Mouse (Mus musculus): ENCODE data around the gene Cyp3a44.
"Not testable (repeated sequence)": the region's sequence is repeated elsewhere in the genome, so short reads cannot be mapped to it uniquely, and the experiment has no call there.

The Cyp3a44 gene

GRCm38 (mm10) chr5:145805796-145806195 is at the start of gene Cyp3a44:
Gene Cyp3a44, minus strand, starts transcription at chr5:145805874.
- DNase-seq: not testable (repeated sequence)

GRCm38 (mm10) chr5:145800229-145800628 is 5.4 kb downstream of the Cyp3a44 start:
- DNase-seq: not testable (repeated sequence)

GRCm38 (mm10) chr5:145793232-145793631 is 12.4 kb downstream of the Cyp3a44 start:
- not testable (repeated sequence) for DNase-seq

- not testable (repeated sequence) for DNase-seq
These were observed 68.2 kb downstream of the Cyp3a44 start for GRCm38 (mm10) chr5:145737512-145737911.
